Mouse (Mus musculus) MEL (cell line): ENCODE results near the gene Ctdsp2. TPM values are rescaled to one million over a fixed set of nuclear protein-coding genes. Genes with fewer than 3 reads are reported as not detected.

Source experiments
- DNase-seq: peaks from one replicate; pipeline ENCODE4 v3.0.0; 2011; ENCODE audit warnings: low read depth, low spot score
- H3K27ac ChIP-seq: 2 replicates; pipeline ENCODE4 v1.5.1; 2012; ENCODE audit warnings: low read depth, mild to moderate bottlenecking, control low read depth, low read length, moderate library complexity; ENCODE audit not compliant: control insufficient read depth
- H3K27me3 ChIP-seq, 2 experiments: fragments of 150-350 bp in 1 of 2; sonication (generic) in 1 of 2; 2 replicates each; pipeline ENCODE4 v1.6.1; 2012; ENCODE audit warnings: low read length in 2 of 2, mild to moderate bottlenecking in 2 of 2, improper control_type of control experiment in 1 of 2, moderate library complexity in 1 of 2; ENCODE audit not compliant: insufficient read depth in 2 of 2, control insufficient read depth in 1 of 2
- H3K36me3 ChIP-seq, 2 experiments: 2 replicates each; pipeline ENCODE4 v1.6.1; 2012 to 2014; ENCODE audit warnings: low read length in 2 of 2, improper control_type of control experiment in 1 of 2, inconsistent platforms in 1 of 2, mild to moderate bottlenecking in 1 of 2; ENCODE audit not compliant: insufficient read depth in 2 of 2, control insufficient read depth in 1 of 2
- H3K4me1 ChIP-seq, 2 experiments: fragments of 150-350 bp in 1 of 2; sonication (generic) in 1 of 2; 2 replicates each; pipeline ENCODE4 v1.6.1; 2012; ENCODE audit warnings: low read length in 2 of 2, improper control_type of control experiment in 1 of 2, mild to moderate bottlenecking in 1 of 2; ENCODE audit not compliant: insufficient read depth in 2 of 2, control insufficient read depth in 1 of 2
- H3K4me3 ChIP-seq, 2 experiments: fragments of 150-350 bp in 1 of 2; sonication (generic) in 1 of 2; 2 replicates each; pipeline ENCODE4 v1.5.1; 2012; ENCODE audit warnings: low read depth in 2 of 2, low read length in 2 of 2, mild to moderate bottlenecking in 2 of 2, moderate library complexity in 2 of 2, control low read depth in 1 of 2, improper control_type of control experiment in 1 of 2; ENCODE audit not compliant: control insufficient read depth in 1 of 2, insufficient read depth in 1 of 2
- H3K79me2 ChIP-seq: 2 replicates; pipeline ENCODE4 v1.6.1; 2012; ENCODE audit warnings: mild to moderate bottlenecking, low read length, moderate library complexity; ENCODE audit not compliant: control insufficient read depth, poor library complexity, insufficient read depth
- H3K9ac ChIP-seq: 2 replicates; pipeline ENCODE4 v1.6.1; 2012; ENCODE audit warnings: low read depth, mild to moderate bottlenecking, control low read depth, low read length, moderate library complexity; ENCODE audit not compliant: control insufficient read depth, poor library complexity, severe bottlenecking
- H3K9me3 ChIP-seq: fragments of 150-350 bp; sonication (generic); replicated peaks from 2 replicates; pipeline ENCODE4 v1.6.1; 2012; ENCODE audit warnings: mild to moderate bottlenecking, low read length, improper control_type of control experiment, moderate library complexity; ENCODE audit not compliant: insufficient read depth
- CHD1 ChIP-seq: IDR thresholded peaks from 2 replicates; pipeline ENCODE4 v1.6.1; 2012; ENCODE audit warnings: low read depth, mild to moderate bottlenecking, inconsistent platforms, low read length, improper control_type of control experiment
- CTCF ChIP-seq, 3 experiments: IDR thresholded peaks in 2 of 3; conservative IDR thresholded peaks in 1 of 3; 2 replicates each; pipeline ENCODE4 v1.5.1; 2011 to 2012; ENCODE audit warnings: low read length in 3 of 3, low read depth in 2 of 3, mild to moderate bottlenecking in 2 of 3, improper control_type of control experiment in 1 of 3, inconsistent platforms in 1 of 3, mixed read lengths in 1 of 3, moderate library complexity in 1 of 3; ENCODE audit not compliant: control insufficient read depth in 1 of 3, insufficient read depth in 1 of 3, poor library complexity in 1 of 3, severe bottlenecking in 1 of 3
- EP300 ChIP-seq, 2 experiments: IDR thresholded peaks; 2 replicates each; pipeline ENCODE4 v1.6.1; 2011; ENCODE audit warnings: improper control_type of control experiment in 2 of 2, low read length in 2 of 2, low read depth in 1 of 2, mild to moderate bottlenecking in 1 of 2
- ETS1 ChIP-seq: IDR thresholded peaks from 2 replicates; pipeline ENCODE4 v1.6.1; 2012; ENCODE audit warnings: low read depth, mild to moderate bottlenecking, inconsistent platforms, low read length, improper control_type of control experiment, moderate library complexity
- GATA1 ChIP-seq: IDR thresholded peaks from 2 replicates; pipeline ENCODE4 v1.6.1; 2011; ENCODE audit warnings: low read depth, low read length, improper control_type of control experiment
- JUND ChIP-seq: IDR thresholded peaks from 2 replicates; pipeline ENCODE4 v1.6.1; 2011; ENCODE audit warnings: low read depth, mild to moderate bottlenecking, improper control_type of control experiment, low read length
- MAX ChIP-seq: IDR thresholded peaks from 2 replicates; pipeline ENCODE4 v1.6.1; 2011; ENCODE audit warnings: low read length, improper control_type of control experiment
- MXI1 ChIP-seq: IDR thresholded peaks from 2 replicates; pipeline ENCODE4 v1.6.1; 2011; ENCODE audit warnings: mild to moderate bottlenecking, low read depth, low read length, improper control_type of control experiment
- MYB ChIP-seq: IDR thresholded peaks from 2 replicates; pipeline ENCODE4 v1.6.1; 2011; ENCODE audit warnings: mild to moderate bottlenecking, low read depth, low read length, improper control_type of control experiment
- MYC ChIP-seq: IDR thresholded peaks from 2 replicates; pipeline ENCODE4 v1.6.1; 2011; ENCODE audit warnings: low read depth, mild to moderate bottlenecking, low read length, improper control_type of control experiment, moderate library complexity
- NELFE ChIP-seq: IDR thresholded peaks from 2 replicates; pipeline ENCODE4 v1.6.1; 2011; ENCODE audit warnings: low read depth, low read length, improper control_type of control experiment
- NRF1 ChIP-seq: IDR thresholded peaks from 2 replicates; pipeline ENCODE4 v1.6.1; 2014; ENCODE audit warnings: low read depth, mild to moderate bottlenecking, inconsistent platforms, low read length, improper control_type of control experiment, moderate library complexity; ENCODE audit not compliant: poor library complexity, insufficient read depth, severe bottlenecking
- POLR2AphosphoS5 ChIP-seq: IDR thresholded peaks from 2 replicates; pipeline ENCODE4 v1.6.1; 2012; ENCODE audit warnings: low read depth, borderline replicate concordance, mild to moderate bottlenecking, inconsistent platforms, low read length, moderate library complexity, mixed read lengths
- SMC3 ChIP-seq: IDR thresholded peaks from 2 replicates; pipeline ENCODE4 v1.6.1; 2011; ENCODE audit warnings: low read depth, low read length, improper control_type of control experiment
- TBP ChIP-seq: IDR thresholded peaks from 2 replicates; pipeline ENCODE4 v1.8.0; 2011; ENCODE audit warnings: low read depth, low read length, improper control_type of control experiment
- UBTF ChIP-seq: IDR thresholded peaks from 2 replicates; pipeline ENCODE4 v1.6.1; 2012; ENCODE audit warnings: low read depth, mild to moderate bottlenecking, inconsistent platforms, low read length, improper control_type of control experiment, moderate library complexity, borderline replicate concordance; ENCODE audit not compliant: insufficient read depth
- USF2 ChIP-seq, 2 experiments: IDR thresholded peaks; 2 replicates each; pipeline ENCODE4 v1.6.1; 2011 to 2012; ENCODE audit warnings: improper control_type of control experiment in 2 of 2, low read length in 2 of 2, borderline replicate concordance in 1 of 2, inconsistent platforms in 1 of 2, low read depth in 1 of 2, mild to moderate bottlenecking in 1 of 2; ENCODE audit not compliant: insufficient read depth in 1 of 2
- ZKSCAN1 ChIP-seq: IDR thresholded peaks from 2 replicates; pipeline ENCODE4 v1.6.1; 2012; ENCODE audit warnings: low read depth, mild to moderate bottlenecking, inconsistent platforms, low read length, improper control_type of control experiment, moderate library complexity
- polyA plus RNA-seq, 2 experiments: library from polyadenylated mRNA; stranded (reverse) in 1 of 2; unstranded in 1 of 2; fragments of >175 nt in 1 of 2; fragments of >200 nt in 1 of 2; gene quantifications; 2 replicates each; pipeline versions ENCODE4 v1.2.1 to v1.2.4; 2012; ENCODE audit warnings: low replicate concordance in 2 of 2, low read depth in 1 of 2; ENCODE audit not compliant: insufficient read length in 2 of 2, insufficient read depth in 1 of 2, missing spikeins in 1 of 2
- total RNA-seq: library from RNA; depleted of rRNA; stranded (reverse); fragments of 300-350 nt; gene quantifications from 2 replicates; pipeline ENCODE4 v1.2.3, GENCODE M21; 2012

The Ctdsp2 gene
- total and polyA plus RNA-seq, 3 experiments = 16.7 to 69.3 TPM; not detected in 1

DNA sequence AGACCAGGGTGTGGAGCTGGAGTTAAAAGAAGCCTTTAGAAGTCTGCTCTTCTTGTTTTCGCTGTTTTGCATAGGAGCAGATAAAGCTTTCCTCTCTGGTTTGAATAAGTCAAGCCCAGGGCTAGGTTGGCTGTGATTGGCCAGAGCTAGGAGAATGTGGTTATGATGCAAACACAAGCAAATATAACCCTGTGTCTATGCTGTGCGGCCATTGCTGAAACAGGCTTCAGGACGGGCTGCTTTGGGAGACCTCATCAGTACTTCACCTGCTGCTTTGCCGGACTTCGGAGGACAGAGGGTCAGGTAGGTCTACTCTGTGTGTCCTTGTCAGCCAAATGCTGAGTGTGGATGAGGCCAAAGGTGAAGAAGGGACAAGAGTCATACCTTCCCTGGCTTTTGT, 22.0 kb downstream of the Ctdsp2 start, which contains the start of gene Avil (continued):
- TF ChIP-seq CTCF (IDR thresholded peaks at IDR 0.05 in 2 of 3, conservative IDR thresholded peaks at IDR 0.05 in 1 of 3; ENCODE audit: control insufficient read depth in 1 of 3, insufficient read depth in 1 of 3, low read depth in 2 of 3, low read length in 3 of 3, poor library complexity in 1 of 3, severe bottlenecking in 1 of 3) = no peak
- 0 out of 2 replicates have a peak, but pooled peaks have one; percentile 17 for TF ChIP-seq SMC3
- TF ChIP-seq USF2 (IDR thresholded peaks at IDR 0.05; ENCODE audit: borderline replicate concordance in 1 of 2, insufficient read depth in 1 of 2, low read depth in 1 of 2, low read length in 2 of 2) = no peak
- TF ChIP-seq POLR2AphosphoS5 = no peak
- TF ChIP-seq MYC = peak; percentile 61; the same call in 1 of the 2 replicates
- no peak for TF ChIP-seq NRF1
- peak; percentile 73 for TF ChIP-seq MXI1
- no peak for TF ChIP-seq JUND
- peak; percentile 64 for TF ChIP-seq NELFE
- TF ChIP-seq CHD1 = 0 out of 2 replicates have a peak, but pooled peaks have one; percentile 33
- TF ChIP-seq TBP = peak; percentile 92

DNA sequence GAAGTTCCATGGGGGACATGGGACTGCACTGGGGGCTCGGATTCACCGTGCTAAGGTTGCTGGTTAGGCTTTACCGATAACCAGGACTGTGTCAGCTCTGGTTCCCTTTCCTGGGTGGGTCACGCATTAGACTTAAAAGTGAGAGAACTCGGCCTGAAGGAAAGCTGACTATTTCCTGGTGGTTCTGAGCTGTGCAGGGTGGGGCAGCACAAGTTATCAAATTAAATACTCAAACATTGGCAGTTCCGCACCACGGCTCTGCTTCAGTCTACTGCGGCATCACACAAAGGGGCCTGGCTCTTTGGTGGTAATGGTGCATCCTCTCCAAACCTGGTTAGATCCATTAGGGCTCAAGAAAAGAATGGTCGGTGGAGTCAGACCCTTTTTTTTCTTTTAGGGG, 22.8 kb downstream of the Ctdsp2 start:
- peaks cover 0 to 18% of the 10 kb centered on the region in 2 experiments; a peak in 3 of 4 replicates for H3K36me3 ChIP-seq
- TF ChIP-seq MAX = 0 out of 2 replicates have a peak, but pooled peaks have one; percentile 37
- TF ChIP-seq ETS1 = peak; percentile 25
- TF ChIP-seq MYB = no peak
- H3K27me3 ChIP-seq = no peaks in the 10 kb centered on the region
- H3K79me2 ChIP-seq = peaks cover 9% of the 10 kb centered on the region; the same call in 1 of the 2 replicates
- peak overlapping the region; percentile 81 to 100 for H3K4me3 ChIP-seq
- H3K4me1 ChIP-seq = peaks cover 6 to 25% of the 10 kb centered on the region in 2 experiments
- H3K9me3 ChIP-seq = no peaks in the 10 kb centered on the region
- H3K27ac ChIP-seq = peak overlapping the region; percentile 83
- DNase-seq = peak; percentile 65
- H3K9ac ChIP-seq = peak overlapping the region; percentile 74

DNA sequence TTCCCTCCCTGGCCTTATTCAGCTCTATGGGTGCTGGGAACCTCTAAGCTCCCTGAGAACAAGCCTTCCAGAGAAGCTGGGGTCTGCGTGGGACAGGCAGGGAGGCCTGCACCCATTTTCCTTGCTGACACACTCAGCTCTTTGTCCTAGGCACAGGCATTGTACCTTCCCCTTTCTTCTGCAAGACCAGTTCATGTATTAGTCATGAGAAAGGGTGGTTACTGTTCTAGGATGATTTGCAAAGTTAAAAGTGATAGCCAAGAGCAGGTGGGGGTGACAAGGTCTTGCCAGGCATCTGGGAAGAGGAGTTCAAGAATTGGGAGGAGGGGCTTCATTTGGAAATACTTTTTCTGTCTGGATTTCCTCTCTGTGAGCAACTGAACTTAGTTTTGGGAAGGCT, 23.5 kb downstream of the Ctdsp2 start:
- Histone ChIP-seq H3K9ac (peak overlapping the region; percentile 74), H3K4me3 (peak overlapping the region; percentile 81 to 100; a peak in 3 of 4 replicates), H3K36me3 (peaks cover 0 to 18% of the 10 kb centered on the region in 2 experiments; a peak in 3 of 4 replicates), H3K79me2 (peaks cover 9% of the 10 kb centered on the region; the same call in 1 of the 2 replicates), H3K27ac (peak overlapping the region; percentile 83; the same call in 1 of the 2 replicates), H3K4me1 (peaks cover 6 to 25% of the 10 kb centered on the region in 2 experiments), H3K9me3 (no peaks in the 10 kb centered on the region)
- peak; percentile 58 for DNase-seq
- TF ChIP-seq UBTF (no peak), EP300 (IDR thresholded peaks at IDR 0.05; ENCODE audit: low read depth in 1 of 2, low read length in 2 of 2) (0 out of 4 replicates have a peak, but pooled peaks of 1 of the 2 experiments have one; percentile 19), GATA1 (no peak), ZKSCAN1 (no peak), JUND (no peak)
- TF ChIP-seq, all 39 proteins: peak for 1
- H3K27me3 ChIP-seq = no peaks in the 10 kb centered on the region
